Mouse (Mus musculus) forebrain, postnatal 0 days (tissue): ENCODE data around the gene Itgb1bp2. TPM values are rescaled to one million over a fixed set of nuclear protein-coding genes. Genes with fewer than 3 reads are reported as not detected.

Experiments used
- ATAC-seq: fragments of 200-750 bp; cut with Nextera tagmentation; 2 replicates; pipeline ENCODE4 v1.8.0; 2017; ENCODE audit warnings: mild to moderate bottlenecking, moderate library complexity
- DNase-seq: peaks from one replicate; pipeline ENCODE4 v3.0.0-alpha.2; 2015
- H3K27ac ChIP-seq: fragments of 300-500 bp; sonication (generic); 2 replicates; pipeline ENCODE4 v1.5.1; 2014; ENCODE audit warnings: low read depth, mild to moderate bottlenecking, antibody characterized with exemption, low read length, moderate library complexity, mixed read lengths
- H3K27me3 ChIP-seq: fragments of 300-500 bp; sonication (generic); 2 replicates; pipeline ENCODE4 v1.6.1; 2014; ENCODE audit warnings: mild to moderate bottlenecking, low read length, mixed read lengths; ENCODE audit not compliant: insufficient read depth
- H3K36me3 ChIP-seq: fragments of 300-500 bp; sonication (generic); 2 replicates; pipeline ENCODE4 v1.6.1; 2014; ENCODE audit warnings: mild to moderate bottlenecking, moderate library complexity; ENCODE audit not compliant: insufficient read depth
- H3K4me1 ChIP-seq: fragments of 300-500 bp; sonication (generic); 2 replicates; pipeline ENCODE4 v1.6.1; 2014; ENCODE audit warnings: antibody characterized with exemption; ENCODE audit not compliant: insufficient read depth
- H3K4me2 ChIP-seq: fragments of 300-500 bp; sonication (generic); 2 replicates; pipeline ENCODE4 v1.6.1; 2014; ENCODE audit warnings: low read depth, mild to moderate bottlenecking, moderate library complexity
- H3K4me3 ChIP-seq: fragments of 300-500 bp; sonication (generic); 2 replicates; pipeline ENCODE4 v1.5.1; 2014; ENCODE audit warnings: low read depth, low read length, mixed read lengths
- H3K9ac ChIP-seq: fragments of 300-500 bp; sonication (generic); 2 replicates; pipeline ENCODE4 v1.6.1; 2014; ENCODE audit warnings: mild to moderate bottlenecking
- H3K9me3 ChIP-seq: fragments of 300-500 bp; sonication (generic); 2 replicates; pipeline ENCODE4 v1.6.1; 2016; ENCODE audit warnings: low read length
- CTCF ChIP-seq: sonication (generic); IDR thresholded peaks from 2 replicates; pipeline ENCODE4 v1.5.1; 2016; ENCODE audit warnings: antibody characterized with exemption, control low read depth, low read depth
- WGBS: fragments of 180-500 bp; shearing (Covaris S2); extraction: QIAGEN DNeasy Blood & Tissue Kit; methylation state at CpG from one replicate; pipeline ENCODE4 v1.1.7; 2014; 5-methylcytosine and 5-hydroxymethylcytosine counted together
- polyA plus RNA-seq: library from polyadenylated mRNA; unstranded; fragments of >200 nt; fragmentation: Nextera tagmentation; extraction: Ambion mirVana; gene quantifications from 2 replicates; pipeline ENCODE4 v1.2.1, GENCODE M21; 2015
- total RNA-seq: library from RNA; depleted of rRNA; stranded (reverse); fragments of >200 nt; gene quantifications from 2 replicates; pipeline ENCODE4 v1.2.3, GENCODE M21; 2014; rRNA removed

Gene Itgb1bp2
- total RNA-seq (0.86 and 4.2 TPM in 2 replicates), polyA plus RNA-seq (0.61 and 0.75 TPM in 2 replicates)

GRCm38 (mm10) chrX:101448886-101449475 is at the start of gene Itgb1bp2:
Gene Itgb1bp2 (plus strand): TSS chrX:101449088.
- WGBS: 76% methylated on average over 4 of the region's 4 CpGs
- no peak for TF ChIP-seq CTCF
- Histone ChIP-seq H3K9ac (no peak within 1 kb of the TSS), H3K9me3 (no peaks in the 10 kb centered on the region), H3K4me1 (no peaks in the 10 kb centered on the region), H3K27ac (no peak within 1 kb of the TSS), H3K4me2 (no peak within 1 kb of the TSS), H3K27me3 (no peaks in the 10 kb centered on the region), H3K4me3 (no peak within 1 kb of the TSS), H3K36me3 (peaks cover 16% of the 10 kb centered on the region)
- DNase-seq (no peak), ATAC-seq (no peak)

- Histone ChIP-seq H3K9me3 (no peaks in the 10 kb centered on the region), H3K36me3 (peaks cover 4% of the 10 kb centered on the region; the same call in 1 of the 2 replicates), H3K4me1 (no peaks in the 10 kb centered on the region), H3K27me3 (no peaks in the 10 kb centered on the region), H3K4me2 (peak overlapping the region; percentile 57), H3K9ac (peak overlapping the region; percentile 67), H3K27ac (peak overlapping the region; percentile 86), H3K4me3 (peak overlapping the region; percentile 56)
- DNase-seq (peak; percentile 32), ATAC-seq (peak; percentile 23)
- peak; percentile 47 for TF ChIP-seq CTCF
- WGBS: 37% methylated on average over 35 of the region's 36 CpGs
Observed at GRCm38 (mm10) chrX:101418946-101419724, 29.8 kb upstream of the Itgb1bp2 start.

- WGBS: 26% methylated on average over 54 of the region's 54 CpGs
- Histone ChIP-seq H3K4me2 (peak overlapping the region; percentile 57), H3K4me1 (no peaks in the 10 kb centered on the region), H3K27me3 (no peaks in the 10 kb centered on the region), H3K27ac (peak overlapping the region; percentile 86), H3K9me3 (no peaks in the 10 kb centered on the region), H3K9ac (peak overlapping the region; percentile 67), H3K4me3 (peak overlapping the region; percentile 56), H3K36me3 (peaks cover 4% of the 10 kb centered on the region; the same call in 1 of the 2 replicates)
- TF ChIP-seq CTCF: no peak
- peak; percentile 92 for DNase-seq
- peak; percentile 98 for ATAC-seq
Observed at GRCm38 (mm10) chrX:101419725-101420699, 28.9 kb upstream of the Itgb1bp2 start.

GRCm38 (mm10) chrX:101420700-101421095 is 28.2 kb upstream of the Itgb1bp2 start, which contains the start of gene Zmym3:
Gene Zmym3 (minus strand): TSS chrX:101420849.
- Histone ChIP-seq H3K36me3 (peaks cover under 1% of the 10 kb centered on the region; the same call in 1 of the 2 replicates), H3K9me3 (no peaks in the 10 kb centered on the region), H3K9ac (peak within 1 kb of the TSS; percentile 67), H3K27ac (peak within 1 kb of the TSS; percentile 86), H3K4me3 (peak within 1 kb of the TSS; percentile 56), H3K4me2 (peak within 1 kb of the TSS; percentile 52), H3K4me1 (no peaks in the 10 kb centered on the region), H3K27me3 (no peaks in the 10 kb centered on the region)
- no peak for TF ChIP-seq CTCF
- DNase-seq (peak; percentile 16), ATAC-seq (no peak)
- WGBS: 26% methylated on average over 4 of the region's 4 CpGs

- Histone ChIP-seq H3K36me3 (no peaks in the 10 kb centered on the region), H3K4me1 (peaks cover 1% of the 10 kb centered on the region; the same call in 1 of the 2 replicates), H3K4me2 (no peak overlapping the region), H3K27ac (no peak overlapping the region), H3K4me3 (no peak overlapping the region), H3K9me3 (no peaks in the 10 kb centered on the region), H3K27me3 (no peaks in the 10 kb centered on the region), H3K9ac (no peak overlapping the region)
- no peak for TF ChIP-seq CTCF
- WGBS: 76% methylated on average over 2 of the region's 2 CpGs
- ATAC-seq (no peak), DNase-seq (no peak)
Observed at GRCm38 (mm10) chrX:101423462-101423861, 25.4 kb upstream of the Itgb1bp2 start.

GRCm38 (mm10) chrX:101427774-101428173 is 21.1 kb upstream of the Itgb1bp2 start:
- 0% methylated on average over 1 of the region's 1 CpGs for WGBS
- DNase-seq (no peak), ATAC-seq (no peak)
- no peaks in the 10 kb centered on the region for H3K27me3 ChIP-seq
- H3K36me3 ChIP-seq: no peaks in the 10 kb centered on the region
- H3K4me3 ChIP-seq: no peak overlapping the region
- H3K4me1 ChIP-seq: peaks cover 5% of the 10 kb centered on the region; the same call in 1 of the 2 replicates
- no peak overlapping the region; the same call in 1 of the 2 replicates for H3K27ac ChIP-seq
- H3K9ac ChIP-seq: no peak overlapping the region
- 0 out of 2 replicates have a peak, but pooled peaks have one; percentile 18 for TF ChIP-seq CTCF
- no peaks in the 10 kb centered on the region for H3K9me3 ChIP-seq
- no peak overlapping the region for H3K4me2 ChIP-seq
